Mouse (Mus musculus) CD8-positive naive resting alpha-beta T cell, adult 57 days (primary cell): ENCODE measurements around the gene Gm43951. TPM values are rescaled to one million over a fixed set of nuclear protein-coding genes. Genes with fewer than 3 reads are reported as not detected.

ENCODE experiments used
- total RNA-seq: library from RNA; stranded (reverse); gene quantifications from one replicate; pipeline ENCODE4 v1.2.4, GENCODE M21; 2023

Gene Gm43951
- 1.9 TPM for total RNA-seq

DNA sequence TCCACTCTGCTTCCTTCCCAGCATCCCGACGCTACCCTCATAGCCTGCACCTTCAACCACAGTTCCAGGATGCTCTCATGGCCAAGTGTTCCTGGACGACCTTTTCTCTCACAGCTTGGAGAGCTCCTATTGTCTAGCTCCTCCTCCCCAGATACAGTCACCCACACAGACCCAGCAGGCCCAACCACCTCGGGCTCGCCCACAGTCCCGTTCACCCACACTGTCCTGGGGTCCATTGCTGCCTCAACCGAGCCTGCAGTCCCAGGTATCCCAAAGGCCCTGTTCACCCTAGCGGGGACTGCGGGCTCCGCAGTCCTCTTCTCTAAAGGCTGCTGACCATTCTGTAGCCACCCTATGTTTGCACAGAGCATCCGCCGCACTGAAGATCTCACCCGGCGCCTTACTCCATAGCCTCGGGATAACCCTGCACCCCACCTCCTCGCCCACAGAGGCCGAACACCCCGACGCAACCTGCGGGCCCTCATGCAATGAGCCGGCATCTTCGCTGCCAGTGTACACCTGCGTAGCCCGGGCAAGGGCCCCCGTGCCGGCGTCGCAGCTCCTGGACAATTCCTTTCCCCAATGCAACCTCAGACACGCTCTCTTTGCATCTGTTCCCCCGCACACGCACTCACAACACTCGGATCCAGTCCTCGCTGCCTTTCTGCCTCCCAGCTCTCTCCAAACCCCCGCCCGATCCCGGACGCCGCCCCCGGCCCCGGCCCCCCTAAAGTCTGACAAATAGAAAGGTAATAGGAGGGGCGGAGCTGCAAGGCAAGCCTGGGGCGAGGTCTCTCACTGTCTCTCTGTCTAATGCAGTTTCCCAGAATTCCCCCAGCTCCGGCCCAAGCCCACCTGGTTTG, at the start of gene Gm43951:
Gene Gm43951 (minus strand): TSS at position 500 of the 863 bp plus-strand sequence.

DNA sequence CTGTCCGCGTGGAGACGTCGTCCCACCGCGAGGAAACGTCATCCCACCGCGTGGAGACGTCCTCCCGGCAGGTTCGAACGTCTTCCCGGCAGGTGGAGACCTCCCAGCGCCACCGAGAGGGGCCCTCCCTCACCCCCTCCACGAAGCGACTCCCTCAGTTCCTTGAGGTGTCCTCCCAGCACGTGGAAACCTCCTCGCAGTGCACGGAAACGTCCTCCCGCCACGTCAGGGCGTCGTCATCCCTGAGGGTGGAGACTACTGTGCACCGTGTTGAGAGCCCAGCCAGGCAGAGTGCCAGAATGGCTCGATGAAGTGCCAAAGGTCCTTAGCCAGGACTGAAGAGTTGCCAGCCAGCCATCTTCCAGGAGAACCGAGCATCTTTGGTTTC, 8.8 kb upstream of the Gm43951 start, which contains the start of gene Med31:
Gene Med31 (minus strand): TSS at position 183 of the 388 bp plus-strand sequence.

DNA sequence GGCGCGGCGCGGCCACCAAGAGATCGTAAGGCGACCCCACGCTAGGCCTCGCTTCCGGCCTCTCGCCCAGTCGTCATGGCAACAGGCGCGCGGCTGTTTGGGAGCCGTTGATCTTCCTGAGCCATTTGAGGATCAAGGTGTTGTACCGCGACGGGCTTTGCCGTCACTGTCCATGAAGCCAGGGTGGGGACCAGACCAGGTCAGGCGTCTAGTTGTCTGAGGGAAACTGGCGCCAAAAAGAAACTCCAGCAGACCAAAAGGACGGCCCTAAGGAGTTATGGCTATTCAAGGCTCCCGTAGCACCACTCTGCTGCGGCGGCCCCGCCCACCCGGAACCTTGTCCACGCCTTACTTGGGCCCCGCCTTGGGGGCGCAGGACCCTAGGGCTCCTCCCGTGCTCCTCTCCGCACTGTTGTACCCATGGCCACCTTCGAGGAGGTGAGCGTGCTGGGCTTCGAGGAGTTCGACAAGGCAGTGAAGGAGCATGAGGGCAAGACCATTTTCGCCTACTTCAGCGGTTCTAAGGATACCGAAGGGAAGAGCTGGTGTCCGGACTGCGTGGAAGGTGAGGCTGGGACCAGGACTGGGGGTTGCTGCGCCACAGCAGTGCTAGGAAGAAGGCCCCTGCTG, 679 bp upstream of the Gm43951 start, which contains the start of the genes 4933427D14Rik and Txndc17:
Gene 4933427D14Rik (minus strand): TSS at position 256 of the 630 bp plus-strand sequence.
Gene Txndc17 (plus strand): TSS at position 344 of the 630 bp plus-strand sequence.

Other genes starting within 250 kb of the Gm43951 start
- gene Aipl1, start 169.3 kb downstream of the Gm43951 start, total RNA-seq = not detected
- gene Pimreg, start 164.8 kb downstream of the Gm43951 start, total RNA-seq = 0.83 TPM
- gene Pitpnm3, start 71.1 kb downstream of the Gm43951 start, total RNA-seq = 0.46 TPM
- gene 4933427D14Rik, start 619 bp upstream of the Gm43951 start, total RNA-seq = 17.2 TPM
- gene Txndc17, start 707 bp upstream of the Gm43951 start, total RNA-seq = 23.3 TPM
- gene Med31, start 8.8 kb upstream of the Gm43951 start, total RNA-seq = 24.3 TPM
- not detected for gene Slc13a5, start 60.4 kb upstream of the Gm43951 start, total RNA-seq
- 52.1 TPM for gene Xaf1, start 94.8 kb upstream of the Gm43951 start, total RNA-seq
- 0.31 TPM for gene Fbxo39, start 107.6 kb upstream of the Gm43951 start, total RNA-seq
- gene Tekt1, start 155.6 kb upstream of the Gm43951 start, total RNA-seq = not detected
- 0.24 TPM for gene Smtnl2, start 204.9 kb upstream of the Gm43951 start, total RNA-seq
- not detected for gene Ggt6, start 228.7 kb upstream of the Gm43951 start, total RNA-seq
- gene Mybbp1a, start 234.5 kb upstream of the Gm43951 start, total RNA-seq = 168 TPM